Mouse (Mus musculus): Measurements from ENCODE around the gene Tex45. TPM values are rescaled to one million over a fixed set of nuclear protein-coding genes. Genes with fewer than 3 reads are reported as not detected.

Gene Tex45
- polyA plus RNA-seq (2012; rRNA removed) = not detected in 2 replicates

GRCm38 (mm10) chr8:3470562-3470961 lies at the start of gene Tex45:
Tex45 (plus strand) TSS chr8:3470862.

GRCm38 (mm10) chr8:3467006-3467885 lies 3.4 kb upstream of the Tex45 start, which contains the start of gene Pex11g:
Pex11g (minus strand) TSS chr8:3467680.

GRCm38 (mm10) chr8:3492901-3493844 lies 22.5 kb downstream of the Tex45 start, which contains the start of gene Zfp358:
Zfp358 (plus strand) TSS chr8:3493138.

GRCm38 (mm10) chr8:3500235-3501090 lies 29.8 kb downstream of the Tex45 start, which contains the start of gene Mcoln1:
Mcoln1 (plus strand) TSS chr8:3500457.

GRCm38 (mm10) chr8:3515260-3515671 lies 44.6 kb downstream of the Tex45 start, which contains the start of gene Pnpla6:
Pnpla6 (plus strand) TSS chr8:3515384.

Other genes starting within 250 kb of the Tex45 start
- gene Insr, start 191.2 kb upstream of the Tex45 start, polyA plus RNA-seq (2012; rRNA removed) = 9.5 and 11.7 TPM in 2 replicates
- gene A430078G23Rik, start 117.4 kb upstream of the Tex45 start, polyA plus RNA-seq (2012; rRNA removed) = 0.89 and 1.3 TPM in 2 replicates
- gene Arhgef18, start 77.9 kb upstream of the Tex45 start, polyA plus RNA-seq (2012; rRNA removed) = 5.3 and 6.6 TPM in 2 replicates
- gene Pex11g, start 3.2 kb upstream of the Tex45 start, polyA plus RNA-seq (2012; rRNA removed) = 10.3 and 11.4 TPM in 2 replicates
- 8.1 and 9.2 TPM in 2 replicates for gene Zfp358, start 22.3 kb downstream of the Tex45 start, polyA plus RNA-seq (2012; rRNA removed)
- 33.2 and 36.6 TPM in 2 replicates for gene Mcoln1, start 29.6 kb downstream of the Tex45 start, polyA plus RNA-seq (2012; rRNA removed)
- gene Pnpla6, start 44.5 kb downstream of the Tex45 start, polyA plus RNA-seq (2012; rRNA removed) = 9.6 and 10.9 TPM in 2 replicates
- 7.4 and 9.2 TPM in 2 replicates for gene C330021F23Rik, start 97.1 kb downstream of the Tex45 start, polyA plus RNA-seq (2012; rRNA removed)
- 7.4 and 9.1 TPM in 2 replicates for gene Camsap3, start 116.4 kb downstream of the Tex45 start, polyA plus RNA-seq (2012; rRNA removed)
- 20.2 and 22.1 TPM in 2 replicates for gene Xab2, start 150.5 kb downstream of the Tex45 start, polyA plus RNA-seq (2012; rRNA removed)
- gene Pet100, start 150.7 kb downstream of the Tex45 start, polyA plus RNA-seq (2012; rRNA removed) = 23.7 and 25.8 TPM in 2 replicates
- not detected in 2 replicates for gene Pcp2, start 154.7 kb downstream of the Tex45 start, polyA plus RNA-seq (2012; rRNA removed)
- gene Stxbp2, start 160.1 kb downstream of the Tex45 start, polyA plus RNA-seq (2012; rRNA removed) = 78.9 and 92.8 TPM in 2 replicates
- 0.06 TPM in 1 of 2 replicates, not detected in the other for gene Retn, start 184.9 kb downstream of the Tex45 start, polyA plus RNA-seq (2012; rRNA removed)
- gene Mcemp1, start 194.9 kb downstream of the Tex45 start, polyA plus RNA-seq (2012; rRNA removed) = 12.0 and 17.8 TPM in 2 replicates
- 2.7 and 5.0 TPM in 2 replicates for gene Fcor, start 201.5 kb downstream of the Tex45 start, polyA plus RNA-seq (2012; rRNA removed)
- 15.3 and 16.1 TPM in 2 replicates for gene Trappc5, start 205.4 kb downstream of the Tex45 start, polyA plus RNA-seq (2012; rRNA removed)
- 0.01 and 0.02 TPM in 2 replicates for gene Fcer2a, start 223.3 kb downstream of the Tex45 start, polyA plus RNA-seq (2012; rRNA removed)
- 19.1 and 23.2 TPM in 2 replicates for gene Clec4g, start 249.8 kb downstream of the Tex45 start, polyA plus RNA-seq (2012; rRNA removed)

All from liver, embryonic 18 days (tissue).